Mouse (Mus musculus): ENCODE results near the gene Pid1.

DNA sequence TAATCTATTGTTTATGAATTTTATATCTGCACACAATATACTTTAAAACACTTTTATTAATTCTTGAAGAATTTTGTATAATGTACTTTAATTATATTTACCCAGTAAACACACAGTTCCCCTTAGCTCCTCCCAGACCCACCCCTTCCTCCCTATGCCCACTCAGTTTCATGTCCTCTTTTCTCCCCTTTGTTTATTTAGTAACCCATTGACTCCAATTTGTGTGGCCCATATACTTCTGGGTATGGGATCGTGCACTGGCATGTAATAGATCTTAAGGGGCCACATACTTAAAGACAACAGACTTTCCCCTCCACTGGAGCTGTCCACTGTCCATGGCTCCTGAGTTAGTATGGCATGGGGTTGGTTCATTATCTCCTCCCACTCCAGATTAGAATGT, 112.8 kb downstream of the Pid1 start:
- TF ChIP-seq POLR2A (IDR thresholded peaks at IDR 0.05; ENCODE audit: low read depth, low read length), result no peak
- no peak for TF ChIP-seq CTCF (IDR thresholded peaks at IDR 0.05; ENCODE audit: extremely low read depth, insufficient read length, insufficient replicate concordance, low read depth, low read length)

All from small intestine, adult 2 months (tissue).